Mouse (Mus musculus): ENCODE data around the gene Hat1. TPM values are rescaled to one million over a fixed set of nuclear protein-coding genes. Genes with fewer than 3 reads are reported as not detected.

Hat1 gene
- polyA plus RNA-seq, 1 experiment, result 12.9 TPM

GRCm38 (mm10) chr2:71389864-71390263 is 1.1 kb downstream of the Hat1 start:
- no peaks in the 10 kb centered on the region; the same call in 1 of the 2 replicates for H3K4me1 ChIP-seq (replicated peaks; ENCODE audit: control insufficient read depth, insufficient read depth, low read length)
- H3K36me3 ChIP-seq (ENCODE audit: control insufficient read depth, insufficient read depth, low read length), result no peaks in the 10 kb centered on the region
- WGBS, result 16% methylated on average over 9 of the region's 9 CpGs
- no peak overlapping the region for H3K27ac ChIP-seq (ENCODE audit: control insufficient read depth, insufficient read depth, low read length)
- DNase-seq, result no peak
- no peaks in the 10 kb centered on the region for H3K27me3 ChIP-seq (ENCODE audit: control insufficient read depth, insufficient read depth, low read length)
- TF ChIP-seq POLR2A (IDR thresholded peaks at IDR 0.05; ENCODE audit: control insufficient read depth, extremely low read depth, insufficient read depth, low read length, poor library complexity) (no peak), CTCF (IDR thresholded peaks at IDR 0.05; ENCODE audit: borderline replicate concordance, control insufficient read depth, extremely low read depth, insufficient read depth, low read length, poor library complexity) (no peak)
- no peak overlapping the region; the same call in 1 of the 2 replicates for H3K4me3 ChIP-seq (ENCODE audit: control insufficient read depth, insufficient read depth, low read length)

GRCm38 (mm10) chr2:71405613-71406012 is 16.9 kb downstream of the Hat1 start:
- no peaks in the 10 kb centered on the region for H3K4me1 ChIP-seq (replicated peaks; ENCODE audit: control insufficient read depth, insufficient read depth, low read length)
- peaks cover 10% of the 10 kb centered on the region for H3K36me3 ChIP-seq (ENCODE audit: control insufficient read depth, insufficient read depth, low read length)
- TF ChIP-seq POLR2A (IDR thresholded peaks at IDR 0.05; ENCODE audit: control insufficient read depth, extremely low read depth, insufficient read depth, low read length, poor library complexity) (no peak), CTCF (IDR thresholded peaks at IDR 0.05; ENCODE audit: borderline replicate concordance, control insufficient read depth, extremely low read depth, insufficient read depth, low read length, poor library complexity) (no peak)
- no peak for DNase-seq
- 72% methylated on average over 1 of the region's 1 CpGs for WGBS
- no peak overlapping the region for H3K4me3 ChIP-seq (ENCODE audit: control insufficient read depth, insufficient read depth, low read length)
- H3K27me3 ChIP-seq (ENCODE audit: control insufficient read depth, insufficient read depth, low read length), result no peaks in the 10 kb centered on the region
- H3K27ac ChIP-seq (ENCODE audit: control insufficient read depth, insufficient read depth, low read length), result no peak overlapping the region

- WGBS, result 97% methylated on average over 3 of the region's 3 CpGs
- Histone ChIP-seq H3K27ac (ENCODE audit: control insufficient read depth, insufficient read depth, low read length) (no peak overlapping the region), H3K4me3 (ENCODE audit: control insufficient read depth, insufficient read depth, low read length) (no peak overlapping the region), H3K4me1 (replicated peaks; ENCODE audit: control insufficient read depth, insufficient read depth, low read length) (no peaks in the 10 kb centered on the region), H3K36me3 (ENCODE audit: control insufficient read depth, insufficient read depth, low read length) (peaks cover 30% of the 10 kb centered on the region), H3K27me3 (ENCODE audit: control insufficient read depth, insufficient read depth, low read length) (no peaks in the 10 kb centered on the region)
- no peak for DNase-seq
- no peak for TF ChIP-seq CTCF (IDR thresholded peaks at IDR 0.05; ENCODE audit: borderline replicate concordance, control insufficient read depth, extremely low read depth, insufficient read depth, low read length, poor library complexity)
- TF ChIP-seq POLR2A (IDR thresholded peaks at IDR 0.05; ENCODE audit: control insufficient read depth, extremely low read depth, insufficient read depth, low read length, poor library complexity), result no peak
These were observed 30.1 kb downstream of the Hat1 start for GRCm38 (mm10) chr2:71418760-71419280.

GRCm38 (mm10) chr2:71419408-71419807 is 30.6 kb downstream of the Hat1 start:
- no peak for DNase-seq
- H3K27ac ChIP-seq (ENCODE audit: control insufficient read depth, insufficient read depth, low read length), result no peak overlapping the region
- TF ChIP-seq POLR2A (IDR thresholded peaks at IDR 0.05; ENCODE audit: control insufficient read depth, extremely low read depth, insufficient read depth, low read length, poor library complexity), result no peak
- TF ChIP-seq CTCF (IDR thresholded peaks at IDR 0.05; ENCODE audit: borderline replicate concordance, control insufficient read depth, extremely low read depth, insufficient read depth, low read length, poor library complexity), result no peak
- no peaks in the 10 kb centered on the region for H3K27me3 ChIP-seq (ENCODE audit: control insufficient read depth, insufficient read depth, low read length)
- H3K4me3 ChIP-seq (ENCODE audit: control insufficient read depth, insufficient read depth, low read length), result no peak overlapping the region
- H3K4me1 ChIP-seq (replicated peaks; ENCODE audit: control insufficient read depth, insufficient read depth, low read length), result no peaks in the 10 kb centered on the region
- 98% methylated on average over 3 of the region's 3 CpGs for WGBS
- H3K36me3 ChIP-seq (ENCODE audit: control insufficient read depth, insufficient read depth, low read length), result peaks cover 35% of the 10 kb centered on the region

GRCm38 (mm10) chr2:71420895-71421425 is 32.2 kb downstream of the Hat1 start:
- no peaks in the 10 kb centered on the region for H3K27me3 ChIP-seq (ENCODE audit: control insufficient read depth, insufficient read depth, low read length)
- H3K27ac ChIP-seq (ENCODE audit: control insufficient read depth, insufficient read depth, low read length), result no peak overlapping the region
- H3K4me3 ChIP-seq (ENCODE audit: control insufficient read depth, insufficient read depth, low read length), result no peak overlapping the region
- peaks cover 35% of the 10 kb centered on the region for H3K36me3 ChIP-seq (ENCODE audit: control insufficient read depth, insufficient read depth, low read length)
- H3K4me1 ChIP-seq (replicated peaks; ENCODE audit: control insufficient read depth, insufficient read depth, low read length), result no peaks in the 10 kb centered on the region
- DNase-seq, result no peak
- TF ChIP-seq POLR2A (IDR thresholded peaks at IDR 0.05; ENCODE audit: control insufficient read depth, extremely low read depth, insufficient read depth, low read length, poor library complexity), result no peak
- no peak for TF ChIP-seq CTCF (IDR thresholded peaks at IDR 0.05; ENCODE audit: borderline replicate concordance, control insufficient read depth, extremely low read depth, insufficient read depth, low read length, poor library complexity)
- WGBS, result 97% methylated on average over 9 of the region's 9 CpGs

GRCm38 (mm10) chr2:71424545-71424944 is 35.8 kb downstream of the Hat1 start:
- WGBS, result 99% methylated on average over 4 of the region's 4 CpGs
- no peak for DNase-seq
- TF ChIP-seq POLR2A (IDR thresholded peaks at IDR 0.05; ENCODE audit: control insufficient read depth, extremely low read depth, insufficient read depth, low read length, poor library complexity), result no peak
- no peak for TF ChIP-seq CTCF (IDR thresholded peaks at IDR 0.05; ENCODE audit: borderline replicate concordance, control insufficient read depth, extremely low read depth, insufficient read depth, low read length, poor library complexity)
- no peaks in the 10 kb centered on the region for H3K27me3 ChIP-seq (ENCODE audit: control insufficient read depth, insufficient read depth, low read length)
- no peaks in the 10 kb centered on the region for H3K4me1 ChIP-seq (replicated peaks; ENCODE audit: control insufficient read depth, insufficient read depth, low read length)
- no peak overlapping the region for H3K27ac ChIP-seq (ENCODE audit: control insufficient read depth, insufficient read depth, low read length)
- H3K36me3 ChIP-seq (ENCODE audit: control insufficient read depth, insufficient read depth, low read length), result peaks cover 35% of the 10 kb centered on the region
- no peak overlapping the region for H3K4me3 ChIP-seq (ENCODE audit: control insufficient read depth, insufficient read depth, low read length)
